Mouse (Mus musculus): ENCODE data around the gene Calm2.

GRCm38 (mm10) chr17:87402444-87402843, 44.3 kb downstream of the Calm2 start:
- TF ChIP-seq POLR2A (IDR thresholded peaks at IDR 0.05; ENCODE audit: control insufficient read depth in 1 of 2, insufficient read depth in 1 of 2, low read depth in 1 of 2, low read length in 2 of 2, poor library complexity in 1 of 2) = no peak
- no peak for TF ChIP-seq EP300 (IDR thresholded peaks at IDR 0.05; ENCODE audit: low read depth in 1 of 2, low read length in 2 of 2)
- no peak for TF ChIP-seq CTCF (IDR thresholded peaks at IDR 0.05 in 2 of 3, conservative IDR thresholded peaks at IDR 0.05 in 1 of 3; ENCODE audit: control insufficient read depth in 1 of 3, insufficient read depth in 1 of 3, low read depth in 2 of 3, low read length in 3 of 3, poor library complexity in 1 of 3, severe bottlenecking in 1 of 3)
- TF ChIP-seq MYC (IDR thresholded peaks at IDR 0.05; ENCODE audit: low read depth, low read length) = no peak
- no peak for TF ChIP-seq RAD21 (IDR thresholded peaks at IDR 0.05; ENCODE audit: low read depth, low read length)
- no peak for TF ChIP-seq E2F4 (IDR thresholded peaks at IDR 0.05; ENCODE audit: borderline replicate concordance, low read depth, low read length)
- TF ChIP-seq SIN3A (IDR thresholded peaks at IDR 0.05; ENCODE audit: low read length) = no peak
- no peak for TF ChIP-seq CHD2 (IDR thresholded peaks at IDR 0.05; ENCODE audit: low read length)
- no peak for TF ChIP-seq GATA1 (IDR thresholded peaks at IDR 0.05; ENCODE audit: low read depth, low read length)
- TF ChIP-seq TCF12 (IDR thresholded peaks at IDR 0.05; ENCODE audit: low read depth, low read length) = no peak

Measured in MEL (cell line).